Mouse (Mus musculus) hematopoietic stem cell, adult 5-6 weeks (primary cell): ENCODE data around the gene Senp7. TPM values are rescaled to one million over a fixed set of nuclear protein-coding genes. Genes with fewer than 3 reads are reported as not detected.

ENCODE experiments used
- ATAC-seq, 2 experiments: fragments of 125-278 bp in 1 of 2; replicated peaks in 1 of 2; 2 replicates each; pipeline ENCODE4 v1.8.0; 2016 to 2017; ENCODE audit warnings: inconsistent platforms in 2 of 2, mild to moderate bottlenecking in 2 of 2, moderate number of reproducible peaks in 2 of 2, low read depth in 1 of 2, moderate TSS enrichment in 1 of 2; ENCODE audit not compliant: low FRiP score in 2 of 2, poor library complexity in 2 of 2, severe bottlenecking in 2 of 2, insufficient read depth in 1 of 2, low TSS enrichment in 1 of 2
- total RNA-seq: library from RNA; stranded (forward); fragments of 172-1452, 232-1000 nt; gene quantifications from 2 replicates; pipeline ENCODE4 v1.2.3, GENCODE M21; 2017

Gene Senp7
- total RNA-seq, 1 experiment from 2014 or later, result 36.4 TPM

GRCm38 (mm10) chr16:56212740-56213139, 164.6 kb downstream of the Senp7 start:
- no peak for ATAC-seq

DNA sequence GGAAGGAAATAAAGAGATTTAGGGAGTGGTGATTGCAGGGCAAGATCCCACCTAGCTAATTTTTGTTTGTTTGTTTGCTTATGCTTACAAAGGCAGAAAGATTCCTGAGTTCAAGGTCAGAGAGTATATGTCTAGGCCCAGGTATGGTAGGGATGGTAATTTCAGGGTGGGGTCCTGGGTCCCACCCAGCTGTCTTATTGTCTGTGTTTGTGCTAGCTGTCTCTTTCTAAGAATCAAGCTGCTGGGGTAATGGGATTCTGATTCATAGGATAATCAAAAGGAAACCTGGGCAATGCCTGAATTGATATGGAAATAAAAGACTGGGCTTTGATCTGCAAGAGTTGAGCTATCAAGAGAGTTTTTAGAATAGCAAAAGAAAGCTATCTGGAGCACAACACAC, 179.5 kb downstream of the Senp7 start:
- ATAC-seq, result no peak

DNA sequence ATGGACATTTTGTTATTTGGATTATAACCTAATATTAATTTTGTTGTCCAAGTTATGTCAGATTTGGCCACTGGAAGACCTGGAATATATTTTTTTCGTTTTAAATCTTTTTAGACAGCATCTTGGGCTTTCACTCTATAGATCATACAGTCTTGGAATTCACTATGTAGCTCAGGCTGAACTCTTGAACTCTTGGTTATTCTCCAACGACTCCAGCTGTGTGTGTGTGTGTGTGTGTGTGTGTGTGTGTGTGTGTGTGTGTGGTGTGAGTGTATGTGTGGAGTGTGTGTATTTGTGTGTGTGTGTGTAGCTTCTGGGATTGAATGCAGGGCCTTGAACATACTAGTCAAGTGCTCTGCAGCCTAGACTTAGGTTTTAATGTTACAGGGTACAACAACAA, 181.3 kb downstream of the Senp7 start:
- no peak for ATAC-seq

DNA sequence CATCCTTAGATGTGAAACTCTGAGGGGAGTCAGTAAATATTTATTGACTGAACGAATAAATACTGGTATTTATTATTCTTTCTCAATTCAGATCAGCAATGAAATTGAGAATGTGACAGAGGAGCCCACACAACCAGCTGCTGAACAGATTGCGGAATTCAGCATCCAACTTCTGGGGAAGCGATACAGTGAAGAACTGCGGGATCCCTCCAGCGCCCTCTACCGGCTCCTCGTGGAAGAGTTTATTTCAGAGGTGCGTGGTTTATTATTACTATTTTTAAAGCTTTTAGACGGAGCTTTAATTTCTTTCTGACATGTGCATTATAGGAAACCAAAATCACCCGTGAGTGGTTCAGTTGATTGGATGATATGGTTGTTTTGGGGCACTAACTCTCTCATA, 183.2 kb downstream of the Senp7 start:
- no peak for ATAC-seq

GRCm38 (mm10) chr16:56232736-56233135, 184.6 kb downstream of the Senp7 start:
- ATAC-seq, result no peak

Other genes starting within 250 kb of the Senp7 start
- 84.1 and 85.5 TPM in 2 replicates for gene Nfkbiz, start 209.4 kb upstream of the Senp7 start, total RNA-seq
- 12.3 and 19.0 TPM in 2 replicates for gene Nxpe3, start 153.1 kb upstream of the Senp7 start, total RNA-seq
- gene Cep97, start 113.5 kb upstream of the Senp7 start, total RNA-seq, result 35.1 and 37.8 TPM in 2 replicates
- gene Rpl24, start 82.1 kb upstream of the Senp7 start, total RNA-seq, result 1,524 and 1,673 TPM in 2 replicates
- 55.8 and 62.2 TPM in 2 replicates for gene Zbtb11, start 74.5 kb upstream of the Senp7 start, total RNA-seq
- gene Pcnp, start 18.6 kb upstream of the Senp7 start, total RNA-seq, result 120 and 153 TPM in 2 replicates
- gene Trmt10c, start 10.5 kb upstream of the Senp7 start, total RNA-seq, result 49.7 and 56.0 TPM in 2 replicates
- 0.13 and 0.45 TPM in 2 replicates for gene Impg2, start 156.0 kb downstream of the Senp7 start, total RNA-seq